20 mouse cellular contexts compared by ENCODE assay signal in genomic region chr2:132884303-132884967, GRCm38 (mm10). TPM values are rescaled to one million over a fixed set of nuclear protein-coding genes. Genes with fewer than 3 reads are reported as not detected.
DNase-seq lines count a peak whose midpoint lies in the region; ATAC-seq lines count a peak whose summit lies in the region.
"Had no signal": no experiment of that assay in that cellular context is flagged by ENCODE, and none has a peak within 500 bp of the region (broad histone marks: within the 10 kb centered on the region; RNA-seq: fewer than 3 reads in every experiment).

No protein-coding gene starts in this region.

- no peak overlapping the region for H3K4me3 ChIP-seq in kidney, embryonic 15.5 days (replicated peaks)
- H3K4me3 ChIP-seq: midbrain, embryonic 10.5 days; neural tube, embryonic 12.5 days had no signal

- H3K27me3 ChIP-seq in kidney, embryonic 15.5 days: peaks cover 14% of the 10 kb centered on the region

- H3K36me3 ChIP-seq in kidney, embryonic 15.5 days: no peaks in the 10 kb centered on the region
- H3K36me3 ChIP-seq: midbrain, embryonic 10.5 days; neural tube, embryonic 12.5 days had no signal

- H3K9me3 ChIP-seq in kidney, embryonic 15.5 days (replicated peaks): no peaks in the 10 kb centered on the region
- H3K9me3 ChIP-seq: midbrain, embryonic 10.5 days; neural tube, embryonic 12.5 days had no signal

- no peak overlapping the region for H3K27ac ChIP-seq in kidney, embryonic 15.5 days
- H3K27ac ChIP-seq: hindbrain, postnatal 0 days; midbrain, embryonic 10.5 days; neural tube, embryonic 12.5 days had no signal

- H3K4me1 ChIP-seq in kidney, embryonic 15.5 days: peaks cover 26% of the 10 kb centered on the region

- peak; percentile 4 for DNase-seq in embryo, embryonic 10.5 days (ENCODE audit: low spot score)
- no peak for DNase-seq in embryo, embryonic 11 days
- DNase-seq in kidney, adult 18-20 months: no peak
- DNase-seq in testis, postnatal 14 days (ENCODE audit: low spot score): peak; percentile 44
- no peak for DNase-seq in testis, postnatal 10 days (ENCODE audit: low spot score)
- DNase-seq: B cell, adult 2 months; cerebellum, adult 2 months; forebrain, postnatal 0 days; kidney, adult 9 months; left cerebral cortex, postnatal 4 days; lung, postnatal 10 days; right cerebral cortex, postnatal 25 days; thymus, postnatal 4 days had no signal

- H3K9ac ChIP-seq in kidney, embryonic 15.5 days: no peak overlapping the region
- H3K9ac ChIP-seq: forebrain, postnatal 0 days; neural tube, embryonic 12.5 days had no signal

- peak; percentile 63 for ATAC-seq in kidney, embryonic 15.5 days (replicated peaks; ENCODE audit: low FRiP score)
- ATAC-seq in megakaryocyte progenitor cell, adult 5-6 weeks (replicated peaks; ENCODE audit: poor library complexity): no peak
- ATAC-seq: forebrain, postnatal 0 days; hindbrain, postnatal 0 days had no signal

- 27% methylated on average over 8 of the region's 8 CpGs for WGBS in kidney, embryonic 15.5 days

- no peak overlapping the region for H3K4me2 ChIP-seq in kidney, embryonic 15.5 days
- H3K4me2 ChIP-seq: liver, embryonic 11.5 days; neural tube, embryonic 12.5 days had no signal

RNA-seq across cellular contexts. Expression of gene Lrrn4, which starts 3.7 kb away (rescaled TPM):
- polyA plus RNA-seq in kidney, embryonic 15.5 days (2015; fragmentation: Nextera tagmentation; extraction: Ambion mirVana): 1.3 and 2.3 TPM in 2 replicates
- total RNA-seq in megakaryocyte progenitor cell, adult 5-6 weeks (2015): 0.07 and 0.37 TPM in 2 replicates
- 0.04 and 0.37 TPM in 2 replicates for total RNA-seq in megakaryocyte progenitor cell, adult 5-6 weeks (2017)
- total RNA-seq: gastrocnemius, adult 8-10 months had no signal

RNA-seq across cellular contexts. Expression of gene Crls1, which starts 38.0 kb away (rescaled TPM):
- 11.2 and 16.5 TPM in 2 replicates for polyA plus RNA-seq in kidney, embryonic 15.5 days (2015; fragmentation: Nextera tagmentation; extraction: Ambion mirVana)
- 45.2 and 47.4 TPM in 2 replicates for total RNA-seq in megakaryocyte progenitor cell, adult 5-6 weeks (2015)
- 45.0 and 48.6 TPM in 2 replicates for total RNA-seq in megakaryocyte progenitor cell, adult 5-6 weeks (2017)

Comparison
In these comparisons a context has a peak if more than half of its experiments do, and no peak if none do; other contexts are left out.
1. DNase-seq: peak in embryo, embryonic 10.5 days (single experiment) and testis, postnatal 14 days (single experiment); none in embryo, embryonic 11 days (single experiment), kidney, adult 18-20 months (single experiment) and testis, postnatal 10 days (single experiment).